Mouse (Mus musculus) MEL-GATA-1-ER (cell line): ENCODE results near the gene Apobec1.
"Not testable (repeated sequence)": the region's sequence is repeated elsewhere in the genome, so short reads cannot be mapped to it uniquely, and the experiment has no call there.

Source experiments
- DNase-seq: peaks from one replicate; pipeline ENCODE4 v3.0.0-alpha.2; 2012; ENCODE audit warnings: low read depth; ENCODE audit errors: extremely low read depth

The Apobec1 gene

DNA sequence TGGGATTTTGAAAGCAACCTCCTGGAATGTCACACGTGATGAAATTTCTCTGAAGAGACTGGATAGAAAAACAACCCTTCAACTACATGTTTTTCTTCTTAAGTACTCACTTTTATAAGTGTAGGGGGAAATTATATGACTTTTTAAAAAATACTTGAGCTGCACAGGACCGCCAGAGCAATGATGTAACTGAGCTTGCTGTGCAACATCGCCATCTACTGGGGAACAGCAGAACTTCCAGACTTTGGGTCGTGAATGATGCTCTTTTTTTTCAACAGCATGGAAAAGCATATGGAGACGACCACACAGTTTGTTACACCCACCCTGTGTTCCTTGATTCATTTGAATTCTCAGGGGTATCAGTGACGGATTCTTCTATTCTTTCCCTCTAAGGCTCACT lies 39.8 kb downstream of the Apobec1 start:
- DNase-seq, result peak; percentile 41

DNA sequence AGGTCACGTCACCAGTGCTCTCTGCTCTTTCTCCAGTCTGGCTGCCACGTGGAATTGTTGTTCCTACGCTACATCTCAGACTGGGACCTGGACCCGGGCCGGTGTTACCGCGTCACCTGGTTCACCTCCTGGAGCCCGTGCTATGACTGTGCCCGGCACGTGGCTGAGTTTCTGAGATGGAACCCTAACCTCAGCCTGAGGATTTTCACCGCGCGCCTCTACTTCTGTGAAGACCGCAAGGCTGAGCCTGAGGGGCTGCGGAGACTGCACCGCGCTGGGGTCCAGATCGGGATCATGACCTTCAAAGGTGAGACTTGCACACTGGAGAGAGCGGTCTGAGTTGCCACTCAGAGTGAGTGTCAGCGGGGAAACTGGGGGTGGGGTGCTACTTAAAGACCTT lies 41.2 kb downstream of the Apobec1 start:
- DNase-seq, result no peak

DNA sequence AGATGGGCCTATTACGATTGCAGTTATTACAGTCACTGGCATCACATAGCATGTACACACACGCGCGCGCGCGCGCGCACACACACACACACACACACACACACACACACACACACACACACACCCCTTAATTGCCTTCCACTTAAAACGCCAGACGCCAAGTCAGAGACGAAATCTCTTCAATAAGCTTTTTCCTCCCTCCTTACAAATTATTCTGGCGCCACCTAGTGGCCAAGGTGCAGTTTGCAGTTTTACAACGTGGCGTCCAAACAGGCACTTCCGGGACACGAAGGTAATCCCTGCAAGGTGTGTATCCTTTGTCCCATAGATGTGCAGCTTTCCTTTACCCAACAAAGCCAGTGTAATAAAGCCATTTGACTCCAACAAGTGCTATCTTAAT lies 41.8 kb downstream of the Apobec1 start:
- DNase-seq, result peak; percentile 78

DNA sequence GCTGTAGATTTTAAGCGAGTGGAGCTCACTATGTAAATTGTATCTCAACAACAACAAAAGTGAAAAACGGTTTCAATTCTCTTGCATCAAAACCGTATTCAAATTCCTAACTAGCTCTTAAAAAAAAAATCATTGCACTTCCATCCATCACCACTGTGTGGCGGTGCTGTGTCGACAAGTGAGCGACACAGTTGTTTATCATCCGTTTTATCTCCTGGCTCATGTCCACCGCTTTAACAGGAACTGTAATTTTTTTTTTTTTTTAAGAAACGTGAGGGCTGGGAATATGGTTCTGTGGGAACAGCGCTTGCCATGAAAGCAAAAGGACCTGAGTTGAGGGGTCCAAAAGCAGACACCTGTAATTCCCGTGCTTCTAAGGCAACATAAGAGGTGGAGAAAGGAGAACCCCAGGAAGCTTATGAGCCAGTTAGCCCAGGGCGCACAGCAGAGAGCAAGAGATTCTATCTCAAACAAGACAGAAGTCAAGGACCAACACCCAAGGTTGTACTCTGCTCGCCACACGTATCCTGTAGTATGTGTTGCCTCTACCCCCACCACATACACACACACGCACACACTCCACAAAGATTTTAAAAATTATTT lies 45.2 kb downstream of the Apobec1 start:
- peak; percentile 67 for DNase-seq

DNA sequence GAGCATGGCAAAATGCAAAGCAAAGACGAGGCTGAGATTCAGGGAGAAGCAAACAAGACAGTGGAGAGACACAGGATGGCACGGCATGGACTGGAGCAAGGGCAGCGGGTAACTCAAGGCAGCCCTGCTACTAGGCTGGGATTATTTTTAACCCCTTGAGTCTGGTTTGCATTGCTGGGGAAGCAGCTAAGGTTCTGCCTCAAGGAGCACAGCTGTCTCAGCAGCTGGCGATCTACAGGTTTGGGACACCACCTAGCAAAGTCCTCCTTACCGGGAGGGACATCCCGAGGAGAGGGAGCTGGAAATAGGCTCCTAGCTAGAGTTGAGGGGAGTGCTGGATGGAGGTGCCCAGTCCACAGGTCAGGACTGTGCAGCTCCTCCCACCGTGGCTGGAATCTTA lies 47.0 kb downstream of the Apobec1 start:
- no peak for DNase-seq

DNA sequence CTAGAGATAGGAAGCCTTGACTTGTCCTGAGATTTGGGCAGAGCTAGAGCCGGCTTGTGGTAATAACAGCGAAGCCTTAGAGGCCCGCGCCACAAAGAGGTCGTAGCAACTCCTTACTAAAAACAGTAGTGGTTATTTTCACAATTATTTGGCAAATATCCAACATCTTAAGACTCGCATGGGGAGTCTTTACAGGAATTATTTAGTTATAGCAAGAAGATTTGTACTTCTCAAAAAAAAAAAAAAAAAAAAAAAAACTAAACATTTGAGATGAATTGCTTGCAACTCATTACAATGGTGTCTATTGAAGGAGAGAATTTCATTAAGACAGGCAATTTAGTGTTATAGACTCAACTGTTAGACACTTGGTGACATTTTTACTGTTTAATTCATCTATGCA lies 48.1 kb downstream of the Apobec1 start:
- no peak for DNase-seq

DNA sequence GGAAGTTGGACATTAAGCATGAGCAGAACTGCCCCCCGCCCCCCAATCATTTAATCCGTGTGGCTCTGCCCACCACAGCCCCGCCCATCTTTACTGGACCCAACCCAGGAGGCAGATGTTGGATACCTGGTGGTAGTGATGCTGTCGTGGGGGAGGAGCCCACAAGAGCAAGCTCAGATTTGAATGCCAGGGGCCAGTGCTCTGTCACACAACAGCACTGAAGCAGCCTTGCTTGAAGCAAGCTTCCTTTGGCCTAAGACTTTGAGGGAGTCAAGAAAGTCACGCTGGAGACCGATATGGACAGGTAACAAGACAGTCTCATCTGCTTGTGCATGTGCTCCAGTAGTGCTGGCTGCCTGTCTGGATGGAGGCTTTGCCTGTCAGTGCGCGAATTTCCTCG lies 48.6 kb downstream of the Apobec1 start, which contains the start of gene Aicda:
Aicda (plus strand) TSS at position 196 of the 400 bp plus-strand sequence.
- DNase-seq, result no peak

DNA sequence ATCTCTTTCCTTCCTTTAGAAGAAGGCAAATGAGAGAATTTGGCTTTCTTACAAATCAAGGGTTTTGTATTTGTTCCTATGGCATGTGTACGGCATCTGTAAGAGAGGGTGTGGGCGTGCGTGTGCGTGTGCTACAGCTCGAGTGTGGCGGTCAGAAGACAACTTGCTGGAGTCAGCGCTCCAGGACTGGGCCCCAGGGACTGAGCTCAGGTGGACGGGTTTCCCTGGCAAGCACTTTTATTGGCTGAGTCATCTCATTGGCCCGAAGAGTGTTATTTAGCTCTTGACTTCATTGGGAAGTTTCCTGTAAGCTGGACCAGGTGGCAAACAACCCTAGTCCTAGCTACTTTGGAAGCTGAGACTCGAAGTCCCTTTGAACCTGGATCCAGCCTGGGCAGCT lies 56.3 kb downstream of the Apobec1 start:
- no peak for DNase-seq

DNA sequence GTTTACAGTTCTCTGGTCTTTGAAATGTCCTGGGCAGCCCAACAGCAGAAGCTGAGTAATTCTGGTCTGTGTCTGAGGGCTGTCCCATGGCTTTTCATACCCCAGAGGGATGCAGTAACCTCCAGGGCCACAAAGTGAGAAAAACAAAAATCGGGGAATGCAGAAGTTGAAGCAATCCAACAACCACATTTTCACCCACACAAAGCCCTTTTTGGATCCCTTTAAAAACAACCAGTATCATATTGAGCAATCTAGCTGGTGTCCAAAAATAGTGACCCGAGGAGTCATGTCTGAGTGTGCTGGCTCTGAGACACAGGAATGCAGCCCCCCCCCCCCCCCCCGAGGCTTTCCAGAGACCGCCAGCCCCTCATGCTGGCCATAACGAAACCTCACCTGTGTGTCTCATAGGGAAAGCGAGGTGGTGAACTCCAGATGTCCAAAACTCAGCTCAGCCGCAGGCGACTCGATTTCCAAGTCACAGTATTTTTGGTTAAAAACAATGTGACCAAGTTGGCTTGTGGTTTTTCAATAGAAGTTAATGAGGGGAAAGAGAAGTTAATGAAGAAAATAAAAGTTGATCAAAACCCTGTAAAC lies 56.9 kb downstream of the Apobec1 start:
- no peak for DNase-seq

DNA sequence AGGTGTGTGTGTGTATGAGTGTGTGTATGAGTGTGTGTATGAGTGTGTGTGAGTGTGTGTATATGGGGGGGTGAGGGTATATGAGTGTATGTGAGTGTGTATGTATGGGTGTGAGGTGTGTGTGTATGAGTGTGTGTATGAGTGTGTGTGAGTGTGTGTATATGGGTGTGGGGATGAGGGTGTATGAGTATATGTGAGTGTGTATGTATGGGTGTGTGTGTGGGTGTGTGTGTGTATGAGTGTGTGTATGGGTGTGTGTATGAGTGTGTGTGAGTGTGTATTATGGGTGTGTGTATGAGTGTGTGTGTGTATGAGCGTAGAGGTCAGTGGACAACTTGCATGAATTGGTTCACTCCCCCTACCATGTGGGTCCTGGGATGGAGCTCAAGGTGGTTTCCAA lies 57.6 kb downstream of the Apobec1 start:
- DNase-seq, result no peak

DNA sequence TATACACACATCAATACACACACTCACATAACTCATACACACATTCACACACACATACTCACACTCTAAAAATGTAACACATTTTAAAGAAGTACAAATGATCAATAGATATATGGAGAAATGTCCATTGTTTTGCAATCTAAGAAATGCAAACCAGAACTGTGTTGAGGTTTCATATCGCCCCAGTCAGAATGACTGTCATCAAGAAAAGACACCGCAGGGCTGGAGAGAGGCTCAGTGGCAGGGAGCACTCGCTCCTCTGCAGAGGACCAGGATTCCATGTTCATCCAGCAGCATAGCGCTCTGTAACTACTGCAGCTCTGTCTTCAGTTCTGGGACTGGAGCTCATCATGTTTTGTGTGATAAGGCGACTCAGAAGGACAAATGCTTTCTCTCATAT lies 58.7 kb downstream of the Apobec1 start:
- DNase-seq, result no peak

DNA sequence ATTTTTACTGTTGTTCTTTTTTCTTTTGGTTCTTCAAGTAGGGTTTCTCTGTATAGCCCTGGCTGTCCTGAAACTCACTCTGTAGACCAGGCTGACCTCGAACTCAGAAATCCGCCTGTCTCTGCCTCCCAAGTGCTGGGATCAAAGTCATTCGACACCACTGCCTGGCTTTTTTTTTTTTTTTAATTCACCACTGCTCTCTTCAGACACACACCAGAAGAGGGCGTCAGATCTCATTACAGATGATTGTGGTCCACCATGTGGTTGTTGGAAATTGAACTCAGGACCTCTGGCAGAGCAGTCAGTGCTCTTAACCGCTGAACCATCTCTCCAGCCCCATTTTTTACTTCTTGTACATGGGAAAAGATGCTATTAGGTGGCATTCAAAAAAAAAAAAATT lies 59.8 kb downstream of the Apobec1 start:
- not testable (repeated sequence) for DNase-seq

DNA sequence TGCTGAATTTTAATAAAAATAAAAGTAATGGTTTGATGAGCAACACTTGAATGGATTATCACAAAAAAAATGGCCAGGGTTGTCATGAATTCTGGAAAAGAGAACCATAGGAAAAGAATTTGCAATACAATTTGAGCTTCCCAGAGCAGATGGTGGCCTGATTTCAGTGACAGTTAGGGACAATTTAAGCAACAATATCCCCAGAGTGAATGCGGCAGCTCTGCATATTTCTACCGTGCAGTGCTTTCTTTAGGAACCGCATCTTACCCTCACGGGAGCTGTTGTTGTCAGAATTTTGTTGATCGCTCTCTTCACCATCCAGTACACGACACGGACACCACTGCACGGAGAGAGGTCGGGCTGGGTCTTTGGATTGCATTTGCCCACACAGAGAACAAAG lies 62.7 kb downstream of the Apobec1 start:
- DNase-seq, result no peak

DNA sequence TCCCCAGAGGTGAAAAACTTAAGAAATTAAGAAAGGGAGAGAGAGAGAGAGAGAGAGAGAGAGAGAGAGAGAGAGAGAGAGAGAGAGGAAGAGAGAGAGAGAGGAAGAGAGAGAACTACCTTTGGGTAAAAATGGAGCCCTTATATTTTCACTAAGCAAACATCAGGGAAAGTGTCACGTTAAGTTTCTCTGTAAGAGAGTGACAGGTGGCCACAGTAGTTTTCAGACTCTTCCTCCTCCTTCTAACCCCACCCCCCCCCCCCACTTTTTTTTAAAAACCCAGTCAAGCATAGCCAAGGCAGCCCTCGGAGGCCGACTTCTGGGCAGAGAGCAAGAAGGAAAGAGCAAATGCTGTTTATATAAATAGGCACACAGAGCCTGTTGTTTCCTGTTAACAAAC lies 68.2 kb downstream of the Apobec1 start:
- DNase-seq, result no peak

DNA sequence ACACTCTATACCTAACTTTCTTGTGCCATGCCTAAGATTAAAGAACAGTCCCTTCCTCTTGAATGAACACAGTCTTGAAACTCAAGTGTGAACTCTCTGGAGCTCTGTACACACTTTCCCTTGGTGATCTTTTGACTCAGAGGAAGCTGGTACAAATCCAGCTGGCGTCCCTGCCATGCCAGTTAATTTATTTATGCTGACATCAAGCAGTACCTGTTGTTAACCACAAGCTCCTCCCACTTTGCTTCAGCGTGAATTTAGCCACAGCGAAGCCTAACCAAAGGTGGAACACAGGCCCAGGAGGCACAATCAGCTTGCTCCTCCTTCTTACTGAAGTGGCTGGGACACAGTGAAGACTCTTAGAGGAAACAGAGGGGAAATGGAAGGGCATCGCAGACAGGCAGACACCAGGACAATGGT lies 69.4 kb downstream of the Apobec1 start:
- DNase-seq, result no peak

DNA sequence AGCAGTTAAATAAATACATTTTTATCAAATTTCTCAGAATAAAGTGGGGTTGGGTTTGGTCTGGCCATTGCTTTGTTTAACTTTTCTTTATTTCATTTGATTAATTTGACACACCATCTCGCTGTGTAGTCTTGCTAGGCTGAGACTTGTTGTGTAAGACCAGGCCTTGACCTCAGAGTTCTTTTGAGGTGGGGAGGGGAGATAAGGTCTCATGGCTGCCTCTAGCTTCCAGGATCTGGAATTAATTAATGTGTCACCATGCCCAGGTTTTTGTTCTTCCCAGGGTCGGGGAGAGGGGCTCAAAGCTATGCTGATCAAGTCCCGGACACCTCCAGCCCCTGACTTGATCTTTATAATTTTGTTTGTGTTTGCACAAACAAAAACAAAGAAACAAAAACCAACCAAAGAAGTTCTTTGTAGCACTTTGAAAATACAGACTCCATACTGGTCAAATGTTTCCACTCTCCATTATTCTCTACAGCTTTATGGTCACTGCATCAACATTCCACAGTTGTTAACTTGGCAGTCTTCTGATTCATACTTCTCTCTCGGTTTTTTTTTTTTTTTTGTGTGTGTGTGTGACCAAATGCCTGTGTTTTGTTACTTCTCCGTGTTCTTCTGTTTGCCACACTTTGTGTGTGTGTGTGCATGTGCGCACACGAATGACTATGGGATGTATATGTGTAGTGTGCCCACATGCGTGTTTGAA lies 70.6 kb downstream of the Apobec1 start:
- no peak for DNase-seq

DNA sequence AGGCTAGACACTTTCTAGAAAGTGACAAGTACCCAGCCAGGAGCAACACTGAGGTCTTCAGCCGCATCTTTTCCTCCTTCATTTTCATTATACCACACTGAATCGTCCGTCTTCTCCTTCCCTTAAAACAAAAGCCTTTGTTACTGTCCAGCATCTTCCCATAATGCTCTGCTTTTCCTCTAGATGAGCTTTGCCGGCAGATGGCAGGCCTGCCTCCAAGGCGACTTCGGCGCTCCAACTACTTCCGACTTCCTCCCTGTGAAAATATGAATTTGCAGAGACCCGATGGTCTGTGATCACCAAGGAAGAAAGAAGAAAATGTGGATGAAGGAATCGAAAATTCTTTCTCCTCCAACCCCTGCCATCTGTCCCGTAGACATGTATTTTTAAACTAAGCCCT lies 74.1 kb downstream of the Apobec1 start:
- no peak for DNase-seq
